Mouse (Mus musculus) kidney, postnatal 4 days (tissue): Measurements from ENCODE around the gene Katnal1.

Experiments
- DNase-seq, 2 experiments: peaks; one replicate each; pipeline ENCODE4 v3.0.0; 2021; ENCODE audit warnings: mixed read lengths in 2 of 2

The Katnal1 gene

GRCm38 (mm10) chr5:148954314-148955060 is 25.4 kb upstream of the Katnal1 start:
- DNase-seq, result peak in 1 of 2 experiments; percentile 33

- DNase-seq, result peak in 1 of 2 experiments; percentile 51
Observed at GRCm38 (mm10) chr5:148953098-148953497, 24.0 kb upstream of the Katnal1 start.

GRCm38 (mm10) chr5:148952419-148952818 is 23.3 kb upstream of the Katnal1 start:
- peak; percentile 60 to 66 for DNase-seq

GRCm38 (mm10) chr5:148951360-148951759 is 22.2 kb upstream of the Katnal1 start:
- DNase-seq, result no peak

GRCm38 (mm10) chr5:148950064-148950463 is 20.9 kb upstream of the Katnal1 start:
- peak; percentile 46 to 68 for DNase-seq

GRCm38 (mm10) chr5:148948577-148948976 is 19.5 kb upstream of the Katnal1 start:
- DNase-seq, result no peak

GRCm38 (mm10) chr5:148947412-148947811 is 18.3 kb upstream of the Katnal1 start:
- no peak for DNase-seq

GRCm38 (mm10) chr5:148946787-148947186 is 17.7 kb upstream of the Katnal1 start:
- DNase-seq, result peak; percentile 52 to 62

GRCm38 (mm10) chr5:148945735-148946134 is 16.6 kb upstream of the Katnal1 start:
- DNase-seq, result no peak

GRCm38 (mm10) chr5:148944024-148944423 is 14.9 kb upstream of the Katnal1 start:
- DNase-seq, result no peak

- no peak for DNase-seq
Observed at GRCm38 (mm10) chr5:148943444-148943843, 14.3 kb upstream of the Katnal1 start.

- no peak for DNase-seq
Observed at GRCm38 (mm10) chr5:148942957-148943356, 13.8 kb upstream of the Katnal1 start.

- DNase-seq, result peak in 1 of 2 experiments; percentile 29
Observed at GRCm38 (mm10) chr5:148942305-148942704, 13.2 kb upstream of the Katnal1 start.

- DNase-seq, result no peak
Observed at GRCm38 (mm10) chr5:148941867-148942266, 12.7 kb upstream of the Katnal1 start.

GRCm38 (mm10) chr5:148939948-148940382 is 10.8 kb upstream of the Katnal1 start:
- DNase-seq, result peak in 1 of 2 experiments; percentile 21

- no peak for DNase-seq
Observed at GRCm38 (mm10) chr5:148936516-148936951, 7.4 kb upstream of the Katnal1 start.

- DNase-seq, result no peak
Observed at GRCm38 (mm10) chr5:148935871-148936270, 6.8 kb upstream of the Katnal1 start.

GRCm38 (mm10) chr5:148935071-148935821 is 6.1 kb upstream of the Katnal1 start:
- DNase-seq, result no peak

GRCm38 (mm10) chr5:148934457-148934856 is 5.3 kb upstream of the Katnal1 start:
- DNase-seq, result no peak

GRCm38 (mm10) chr5:148933767-148934166 is 4.6 kb upstream of the Katnal1 start:
- DNase-seq, result no peak

- no peak for DNase-seq
Observed at GRCm38 (mm10) chr5:148931301-148931700, 2.2 kb upstream of the Katnal1 start.

GRCm38 (mm10) chr5:148928382-148929115 is 571 bp downstream of the Katnal1 start:
- DNase-seq, result peak; percentile 93 to 96

GRCm38 (mm10) chr5:148927717-148928223 is 1.4 kb downstream of the Katnal1 start:
- DNase-seq, result no peak
